Mouse (Mus musculus) hindbrain, embryonic 14.5 days (tissue): ENCODE measurements around the gene Sqor. TPM values are rescaled to one million over a fixed set of nuclear protein-coding genes. Genes with fewer than 3 reads are reported as not detected.
A peak's percentile ranks its signal among the peaks of the same experiment; 100 is the strongest.

Experiments used
- ATAC-seq: fragments of 200-750 bp; cut with Nextera tagmentation; 2 replicates; pipeline ENCODE4 v1.8.0; 2017; ENCODE audit warnings: moderate number of reproducible peaks, mild to moderate bottlenecking, moderate TSS enrichment, moderate library complexity; ENCODE audit not compliant: low FRiP score
- DNase-seq: peaks from one replicate; pipeline ENCODE4 v3.0.0-alpha.2; 2015; ENCODE audit warnings: low spot score
- H3K27ac ChIP-seq: fragments of 300-500 bp; sonication (generic); 2 replicates; pipeline ENCODE4 v1.5.1; 2014; ENCODE audit warnings: mild to moderate bottlenecking, moderate library complexity
- H3K27me3 ChIP-seq: fragments of 300-500 bp; sonication (generic); 2 replicates; pipeline ENCODE4 v1.6.1; 2014; ENCODE audit warnings: mild to moderate bottlenecking, low read length, mixed read lengths; ENCODE audit not compliant: control insufficient read depth, insufficient read depth
- H3K36me3 ChIP-seq: fragments of 300-500 bp; sonication (generic); replicated peaks from 2 replicates; pipeline ENCODE4 v1.6.1; 2014; ENCODE audit not compliant: control insufficient read depth, insufficient read depth
- H3K4me1 ChIP-seq: fragments of 300-500 bp; sonication (generic); replicated peaks from 2 replicates; pipeline ENCODE4 v1.6.1; 2014; ENCODE audit warnings: antibody characterized with exemption, low read length, mixed read lengths; ENCODE audit not compliant: control insufficient read depth, insufficient read depth
- H3K4me2 ChIP-seq: fragments of 300-500 bp; sonication (generic); replicated peaks from 2 replicates; pipeline ENCODE4 v1.6.1; 2014; ENCODE audit warnings: mild to moderate bottlenecking, moderate library complexity
- H3K4me3 ChIP-seq: fragments of 300-500 bp; sonication (generic); replicated peaks from 2 replicates; pipeline ENCODE4 v1.5.1; 2014; ENCODE audit warnings: mild to moderate bottlenecking, low read length
- H3K9ac ChIP-seq: fragments of 300-500 bp; sonication (generic); 2 replicates; pipeline ENCODE4 v1.6.1; 2014
- H3K9me3 ChIP-seq: fragments of 300-500 bp; sonication (generic); 2 replicates; pipeline ENCODE4 v1.6.1; 2016; ENCODE audit warnings: low read length; ENCODE audit not compliant: control insufficient read depth
- WGBS: fragments of 180-500 bp; shearing (Covaris S2); extraction: QIAGEN DNeasy Blood & Tissue Kit; methylation state at CpG from one replicate; pipeline ENCODE4 v1.1.7; 2014; 5-methylcytosine and 5-hydroxymethylcytosine counted together
- polyA plus RNA-seq: library from polyadenylated mRNA; unstranded; fragments of >200 nt; fragmentation: Nextera tagmentation; extraction: Ambion mirVana; gene quantifications from 2 replicates; pipeline ENCODE4 v1.2.1, GENCODE M21; 2014

The Sqor gene
- polyA plus RNA-seq = 2.8 and 3.1 TPM in 2 replicates

GRCm38 (mm10) chr2:122765071-122765793 is at the start of gene Sqor:
Gene Sqor, plus strand, starts transcription at chr2:122765237.
- Histone ChIP-seq H3K4me3 (peak within 1 kb of the TSS; percentile 34), H3K27me3 (peaks cover 27% of the 10 kb centered on the region), H3K36me3 (no peaks in the 10 kb centered on the region), H3K9me3 (no peaks in the 10 kb centered on the region), H3K4me2 (peak within 1 kb of the TSS; percentile 77), H3K27ac (no peak within 1 kb of the TSS), H3K4me1 (peaks cover 7% of the 10 kb centered on the region; the same call in 1 of the 2 replicates), H3K9ac (peak within 1 kb of the TSS; percentile 39; the same call in 1 of the 2 replicates)
- DNase-seq (no peak), ATAC-seq (peak; percentile 24; the same call in 1 of the 2 replicates)
- WGBS = under 1% methylated on average over 38 of the region's 46 CpGs

- no peak overlapping the region for H3K4me3 ChIP-seq
- WGBS = 84% methylated on average over 3 of the region's 3 CpGs
- H3K27ac ChIP-seq = no peak overlapping the region
- H3K4me2 ChIP-seq = no peak overlapping the region
- H3K36me3 ChIP-seq = no peaks in the 10 kb centered on the region
- ATAC-seq = no peak
- no peaks in the 10 kb centered on the region for H3K9me3 ChIP-seq
- no peak overlapping the region for H3K9ac ChIP-seq
- DNase-seq = no peak
- no peaks in the 10 kb centered on the region for H3K4me1 ChIP-seq
- H3K27me3 ChIP-seq = no peaks in the 10 kb centered on the region
Observed at GRCm38 (mm10) chr2:122716301-122716842, 48.7 kb upstream of the Sqor start.

GRCm38 (mm10) chr2:122719232-122719631 is 45.8 kb upstream of the Sqor start:
- Histone ChIP-seq H3K9me3 (no peaks in the 10 kb centered on the region), H3K4me3 (no peak overlapping the region), H3K4me1 (no peaks in the 10 kb centered on the region), H3K9ac (no peak overlapping the region), H3K4me2 (no peak overlapping the region), H3K27ac (no peak overlapping the region), H3K36me3 (no peaks in the 10 kb centered on the region), H3K27me3 (no peaks in the 10 kb centered on the region)
- DNase-seq = no peak
- no peak for ATAC-seq
- WGBS = 69% methylated on average over 1 of the region's 1 CpGs

- no peaks in the 10 kb centered on the region for H3K36me3 ChIP-seq
- H3K9me3 ChIP-seq = no peaks in the 10 kb centered on the region
- H3K4me2 ChIP-seq = no peak overlapping the region
- WGBS = 73% methylated on average over 3 of the region's 3 CpGs
- no peak overlapping the region for H3K27ac ChIP-seq
- H3K9ac ChIP-seq = no peak overlapping the region
- ATAC-seq = no peak
- H3K27me3 ChIP-seq = no peaks in the 10 kb centered on the region
- H3K4me3 ChIP-seq = no peak overlapping the region
- no peaks in the 10 kb centered on the region for H3K4me1 ChIP-seq
- DNase-seq = no peak
Observed at GRCm38 (mm10) chr2:122720564-122720963, 44.5 kb upstream of the Sqor start.

- H3K4me2 ChIP-seq = no peak overlapping the region
- no peaks in the 10 kb centered on the region for H3K4me1 ChIP-seq
- H3K36me3 ChIP-seq = no peaks in the 10 kb centered on the region
- no peak overlapping the region for H3K9ac ChIP-seq
- no peaks in the 10 kb centered on the region; the same call in 1 of the 2 replicates for H3K27me3 ChIP-seq
- WGBS = 54% methylated on average over 10 of the region's 10 CpGs
- DNase-seq (no peak), ATAC-seq (no peak)
- no peaks in the 10 kb centered on the region for H3K9me3 ChIP-seq
- no peak overlapping the region for H3K4me3 ChIP-seq
- no peak overlapping the region for H3K27ac ChIP-seq
Observed at GRCm38 (mm10) chr2:122725604-122726003, 39.4 kb upstream of the Sqor start.

GRCm38 (mm10) chr2:122731456-122731855 is 33.6 kb upstream of the Sqor start:
- Histone ChIP-seq H3K27ac (no peak overlapping the region), H3K36me3 (no peaks in the 10 kb centered on the region), H3K27me3 (peaks cover 11% of the 10 kb centered on the region), H3K4me2 (no peak overlapping the region), H3K9me3 (no peaks in the 10 kb centered on the region), H3K4me1 (no peaks in the 10 kb centered on the region), H3K9ac (no peak overlapping the region), H3K4me3 (no peak overlapping the region)
- ATAC-seq (no peak), DNase-seq (no peak)
- WGBS = 43% methylated on average over 2 of the region's 2 CpGs

GRCm38 (mm10) chr2:122737894-122738830 is 26.9 kb upstream of the Sqor start, which contains the start of gene Bloc1s6:
Gene Bloc1s6, plus strand, starts transcription at chr2:122738503.
- Histone ChIP-seq H3K4me1 (peaks cover 19% of the 10 kb centered on the region), H3K4me2 (peak within 1 kb of the TSS; percentile 84), H3K36me3 (peaks cover 2% of the 10 kb centered on the region; the same call in 1 of the 2 replicates), H3K27ac (peak within 1 kb of the TSS; percentile 93), H3K27me3 (peaks cover 11% of the 10 kb centered on the region), H3K9ac (peak within 1 kb of the TSS; percentile 85), H3K9me3 (no peaks in the 10 kb centered on the region), H3K4me3 (peak within 1 kb of the TSS; percentile 81)
- DNase-seq = peak; percentile 96
- ATAC-seq = peak; percentile 95
- under 1% methylated on average over 48 of the region's 59 CpGs for WGBS

GRCm38 (mm10) chr2:122739023-122739422 is 26.0 kb upstream of the Sqor start:
- ATAC-seq (no peak), DNase-seq (no peak)
- peaks cover 11% of the 10 kb centered on the region for H3K27me3 ChIP-seq
- H3K4me1 ChIP-seq = peaks cover 19% of the 10 kb centered on the region
- peak overlapping the region; percentile 85 for H3K9ac ChIP-seq
- 36% methylated on average over 7 of the region's 7 CpGs for WGBS
- H3K27ac ChIP-seq = peak overlapping the region; percentile 93
- peak overlapping the region; percentile 84 for H3K4me2 ChIP-seq
- peaks cover 7% of the 10 kb centered on the region; the same call in 1 of the 2 replicates for H3K36me3 ChIP-seq
- H3K4me3 ChIP-seq = peak overlapping the region; percentile 81
- H3K9me3 ChIP-seq = no peaks in the 10 kb centered on the region

- Histone ChIP-seq H3K27ac (no peak overlapping the region), H3K4me2 (no peak overlapping the region), H3K27me3 (no peaks in the 10 kb centered on the region), H3K9me3 (no peaks in the 10 kb centered on the region), H3K4me3 (no peak overlapping the region), H3K4me1 (no peaks in the 10 kb centered on the region), H3K9ac (no peak overlapping the region), H3K36me3 (peaks cover 47% of the 10 kb centered on the region)
- ATAC-seq = no peak
- 89% methylated on average over 9 of the region's 9 CpGs for WGBS
- no peak for DNase-seq
Observed at GRCm38 (mm10) chr2:122746461-122746860, 18.6 kb upstream of the Sqor start.
